Mouse (Mus musculus): Measurements from ENCODE around the gene Stk39. TPM values are rescaled to one million over a fixed set of nuclear protein-coding genes. Genes with fewer than 3 reads are reported as not detected.

Gene Stk39
- total and polyA plus RNA-seq, 2 experiments from 2014 or later = 23.0 to 25.5 TPM

DNA sequence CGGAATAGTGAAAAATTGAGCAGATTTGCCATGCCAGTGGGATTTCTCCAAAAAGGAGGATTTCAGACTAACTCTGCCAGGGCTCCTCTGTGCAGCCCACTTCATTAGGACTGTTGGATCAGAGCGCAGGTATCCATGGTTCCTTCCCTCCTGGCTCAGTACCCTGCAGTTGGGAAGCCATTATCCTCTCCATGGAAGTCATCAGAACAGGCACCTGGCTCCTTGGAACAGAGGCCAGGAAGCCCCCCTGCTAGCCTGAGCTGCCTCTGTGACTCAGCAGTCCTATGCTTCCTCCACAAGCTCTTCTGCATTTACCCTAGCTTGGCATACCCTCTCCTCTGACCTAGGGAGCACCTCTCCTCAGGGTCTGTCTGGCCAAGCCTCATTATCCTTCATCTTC is 311.5 kb downstream of the Stk39 start:
- Histone ChIP-seq H3K9me3 (ENCODE audit: low read length) (no peaks in the 10 kb centered on the region), H3K27ac (ENCODE audit: low read depth, low read length) (no peak overlapping the region), H3K4me1 (ENCODE audit: insufficient read depth) (no peaks in the 10 kb centered on the region), H3K36me3 (ENCODE audit: insufficient read depth) (no peaks in the 10 kb centered on the region), H3K27me3 (ENCODE audit: insufficient read depth, low read length) (no peaks in the 10 kb centered on the region), H3K4me2 (ENCODE audit: low read depth) (no peak overlapping the region), H3K9ac (no peak overlapping the region), H3K4me3 (ENCODE audit: low read depth, low read length) (no peak overlapping the region)
- ATAC-seq (no peak), DNase-seq (no peak)
- 87% methylated on average over 2 of the region's 2 CpGs for WGBS
- TF ChIP-seq CTCF (IDR thresholded peaks at IDR 0.05; ENCODE audit: low read depth) = no peak

Other genes starting within 250 kb of the Stk39 start
- gene 4933409G03Rik, start 110.1 kb upstream of the Stk39 start, total RNA-seq (2014; rRNA removed) = not detected in 2 replicates
- gene 4933409G03Rik, start 110.1 kb upstream of the Stk39 start, polyA plus RNA-seq (2015; fragmentation: Nextera tagmentation; extraction: Ambion mirVana) = not detected in 2 replicates
- gene 4932414N04Rik, start 184.2 kb upstream of the Stk39 start, total RNA-seq (2014; rRNA removed) = not detected in 2 replicates
- gene 4932414N04Rik, start 184.2 kb upstream of the Stk39 start, polyA plus RNA-seq (2015; fragmentation: Nextera tagmentation; extraction: Ambion mirVana) = not detected in 2 replicates

Measured in forebrain, postnatal 0 days (tissue).